Mouse (Mus musculus): ENCODE measurements around the gene Hp1bp3.

The Hp1bp3 gene

GRCm38 (mm10) chr4:138216200-138216890 lies at the start of gene Hp1bp3:
Hp1bp3 (plus strand) TSS chr4:138216296.
- DNase-seq: peak; percentile 69 to 75

GRCm38 (mm10) chr4:138166519-138166918 lies 49.6 kb upstream of the Hp1bp3 start:
- DNase-seq: no peak

- DNase-seq: no peak
These were observed 47.9 kb upstream of the Hp1bp3 start for GRCm38 (mm10) chr4:138168162-138168561.

- DNase-seq: no peak
These were observed 46.7 kb upstream of the Hp1bp3 start for GRCm38 (mm10) chr4:138169420-138169819.

- DNase-seq: no peak
These were observed 43.4 kb upstream of the Hp1bp3 start for GRCm38 (mm10) chr4:138172686-138173085.

- DNase-seq: no peak
These were observed 36.7 kb upstream of the Hp1bp3 start for GRCm38 (mm10) chr4:138179391-138179790.

GRCm38 (mm10) chr4:138180719-138181118 lies 35.4 kb upstream of the Hp1bp3 start:
- no peak for DNase-seq

- DNase-seq: no peak
These were observed 32.0 kb upstream of the Hp1bp3 start for GRCm38 (mm10) chr4:138184056-138184455.

GRCm38 (mm10) chr4:138184573-138184981 lies 31.5 kb upstream of the Hp1bp3 start:
- DNase-seq: no peak

GRCm38 (mm10) chr4:138185961-138186360 lies 30.1 kb upstream of the Hp1bp3 start:
- no peak for DNase-seq

- DNase-seq: no peak
These were observed 28.1 kb upstream of the Hp1bp3 start for GRCm38 (mm10) chr4:138187995-138188394.

GRCm38 (mm10) chr4:138192561-138192960 lies 23.5 kb upstream of the Hp1bp3 start:
- no peak for DNase-seq

- DNase-seq: no peak
These were observed 15.3 kb upstream of the Hp1bp3 start for GRCm38 (mm10) chr4:138200769-138201168.

GRCm38 (mm10) chr4:138201696-138202095 lies 14.4 kb upstream of the Hp1bp3 start:
- DNase-seq: no peak

- no peak for DNase-seq
These were observed 6.0 kb upstream of the Hp1bp3 start for GRCm38 (mm10) chr4:138210116-138210515.

- DNase-seq: no peak
These were observed 2.2 kb upstream of the Hp1bp3 start for GRCm38 (mm10) chr4:138213861-138214260.

GRCm38 (mm10) chr4:138215671-138216199 lies 361 bp upstream of the Hp1bp3 start:
- DNase-seq: peak in 1 of 2 experiments; percentile 14

GRCm38 (mm10) chr4:138216891-138217392 lies 846 bp downstream of the Hp1bp3 start:
- peak; percentile 98 for DNase-seq

- DNase-seq: peak in 1 of 2 experiments; percentile 25
These were observed 1.3 kb downstream of the Hp1bp3 start for GRCm38 (mm10) chr4:138217441-138217840.

- DNase-seq: no peak
These were observed 2.0 kb downstream of the Hp1bp3 start for GRCm38 (mm10) chr4:138217951-138218685.

GRCm38 (mm10) chr4:138219331-138219730 lies 3.2 kb downstream of the Hp1bp3 start:
- no peak for DNase-seq

GRCm38 (mm10) chr4:138220761-138221160 lies 4.7 kb downstream of the Hp1bp3 start:
- DNase-seq: no peak

GRCm38 (mm10) chr4:138221406-138221805 lies 5.3 kb downstream of the Hp1bp3 start:
- DNase-seq: no peak

- DNase-seq: no peak
These were observed 6.3 kb downstream of the Hp1bp3 start for GRCm38 (mm10) chr4:138222396-138222795.
